Mouse (Mus musculus): ENCODE measurements around the gene Krtap3-2. TPM values are rescaled to one million over a fixed set of nuclear protein-coding genes. Genes with fewer than 3 reads are reported as not detected.

The Krtap3-2 gene
- polyA plus RNA-seq, 1 experiment from 2014 or later = not detected

- no peak overlapping the region for H3K27ac ChIP-seq (ENCODE audit: low read length)
- no peak for ATAC-seq (ENCODE audit: low FRiP score, low TSS enrichment)
These were observed 42.6 kb downstream of the Krtap3-2 start for GRCm38 (mm10) chr11:99514098-99514497.

More at GRCm38 (mm10) chr11:99514098-99514497, 42.6 kb downstream of the Krtap3-2 start:
- Histone ChIP-seq H3K9ac (replicated peaks; ENCODE audit: low read length) (no peak overlapping the region), H3K9me3 (ENCODE audit: low read length) (no peaks in the 10 kb centered on the region), H3K4me2 (replicated peaks; ENCODE audit: low read depth, low read length) (no peak overlapping the region), H3K4me1 (ENCODE audit: insufficient read depth, low read length) (no peaks in the 10 kb centered on the region), H3K36me3 (ENCODE audit: insufficient read depth, low read length) (no peaks in the 10 kb centered on the region), H3K4me3 (ENCODE audit: low read length) (no peak overlapping the region), H3K27me3 (ENCODE audit: insufficient read depth, low read length) (no peaks in the 10 kb centered on the region)
- WGBS = 80% methylated on average over 8 of the region's 8 CpGs

Other genes starting within 250 kb of the Krtap3-2 start
- not detected in 2 replicates for gene Krt25, start 233.9 kb downstream of the Krtap3-2 start, polyA plus RNA-seq (2015; fragmentation: Nextera tagmentation; extraction: Ambion mirVana)
- gene Krt26, start 218.9 kb downstream of the Krtap3-2 start, polyA plus RNA-seq (2015; fragmentation: Nextera tagmentation; extraction: Ambion mirVana) = not detected in 2 replicates
- not detected in 2 replicates for gene Krt27, start 205.7 kb downstream of the Krtap3-2 start, polyA plus RNA-seq (2015; fragmentation: Nextera tagmentation; extraction: Ambion mirVana)
- gene Krt28, start 181.9 kb downstream of the Krtap3-2 start, polyA plus RNA-seq (2015; fragmentation: Nextera tagmentation; extraction: Ambion mirVana) = 0.12 and 0.35 TPM in 2 replicates
- 18.4 and 20.7 TPM in 2 replicates for gene Krt10, start 167.5 kb downstream of the Krtap3-2 start, polyA plus RNA-seq (2015; fragmentation: Nextera tagmentation; extraction: Ambion mirVana)
- 0.09 TPM in 2 replicates for gene Krt12, start 134.6 kb downstream of the Krtap3-2 start, polyA plus RNA-seq (2015; fragmentation: Nextera tagmentation; extraction: Ambion mirVana)
- gene Krt20, start 118.7 kb downstream of the Krtap3-2 start, polyA plus RNA-seq (2015; fragmentation: Nextera tagmentation; extraction: Ambion mirVana) = 1.5 and 1.8 TPM in 2 replicates
- gene Krt23, start 63.7 kb downstream of the Krtap3-2 start, polyA plus RNA-seq (2015; fragmentation: Nextera tagmentation; extraction: Ambion mirVana) = 22.2 and 22.3 TPM in 2 replicates
- 0.21 and 0.60 TPM in 2 replicates for gene Krt39, start 35.5 kb downstream of the Krtap3-2 start, polyA plus RNA-seq (2015; fragmentation: Nextera tagmentation; extraction: Ambion mirVana)
- gene Krt40, start 13.7 kb downstream of the Krtap3-2 start, polyA plus RNA-seq (2015; fragmentation: Nextera tagmentation; extraction: Ambion mirVana) = not detected in 2 replicates
- gene Krtap3-3, start 6.0 kb downstream of the Krtap3-2 start, polyA plus RNA-seq (2015; fragmentation: Nextera tagmentation; extraction: Ambion mirVana) = not detected in 2 replicates
- gene Gm11939, start 2.6 kb upstream of the Krtap3-2 start, polyA plus RNA-seq (2015; fragmentation: Nextera tagmentation; extraction: Ambion mirVana) = not detected in 2 replicates
- gene Krtap3-1, start 9.8 kb upstream of the Krtap3-2 start, polyA plus RNA-seq (2015; fragmentation: Nextera tagmentation; extraction: Ambion mirVana) = not detected in 2 replicates
- not detected in 2 replicates for gene Krtap1-5, start 24.2 kb upstream of the Krtap3-2 start, polyA plus RNA-seq (2015; fragmentation: Nextera tagmentation; extraction: Ambion mirVana)
- not detected in 2 replicates for gene Krtap1-4, start 26.8 kb upstream of the Krtap3-2 start, polyA plus RNA-seq (2015; fragmentation: Nextera tagmentation; extraction: Ambion mirVana)
- not detected in 2 replicates for gene Krtap1-3, start 34.5 kb upstream of the Krtap3-2 start, polyA plus RNA-seq (2015; fragmentation: Nextera tagmentation; extraction: Ambion mirVana)
- not detected in 2 replicates for gene Krtap9-3, start 41.3 kb upstream of the Krtap3-2 start, polyA plus RNA-seq (2015; fragmentation: Nextera tagmentation; extraction: Ambion mirVana)
- not detected in 2 replicates for gene Gm11938, start 46.5 kb upstream of the Krtap3-2 start, polyA plus RNA-seq (2015; fragmentation: Nextera tagmentation; extraction: Ambion mirVana)
- gene Gm11937, start 53.3 kb upstream of the Krtap3-2 start, polyA plus RNA-seq (2015; fragmentation: Nextera tagmentation; extraction: Ambion mirVana) = not detected in 2 replicates
- gene Krtap2-4, start 58.0 kb upstream of the Krtap3-2 start, polyA plus RNA-seq (2015; fragmentation: Nextera tagmentation; extraction: Ambion mirVana) = not detected in 2 replicates
- not detected in 2 replicates for gene Gm11562, start 63.6 kb upstream of the Krtap3-2 start, polyA plus RNA-seq (2015; fragmentation: Nextera tagmentation; extraction: Ambion mirVana)
- gene Krtap4-1, start 71.4 kb upstream of the Krtap3-2 start, polyA plus RNA-seq (2015; fragmentation: Nextera tagmentation; extraction: Ambion mirVana) = not detected in 2 replicates
- not detected in 2 replicates for gene Krtap4-2, start 78.2 kb upstream of the Krtap3-2 start, polyA plus RNA-seq (2015; fragmentation: Nextera tagmentation; extraction: Ambion mirVana)
- not detected in 2 replicates for gene Krtap4-7, start 87.2 kb upstream of the Krtap3-2 start, polyA plus RNA-seq (2015; fragmentation: Nextera tagmentation; extraction: Ambion mirVana)
- gene Gm11555, start 93.4 kb upstream of the Krtap3-2 start, polyA plus RNA-seq (2015; fragmentation: Nextera tagmentation; extraction: Ambion mirVana) = not detected in 2 replicates
- not detected in 2 replicates for gene Gm11563, start 102.1 kb upstream of the Krtap3-2 start, polyA plus RNA-seq (2015; fragmentation: Nextera tagmentation; extraction: Ambion mirVana)
- gene Krtap4-6, start 109.1 kb upstream of the Krtap3-2 start, polyA plus RNA-seq (2015; fragmentation: Nextera tagmentation; extraction: Ambion mirVana) = not detected in 2 replicates
- not detected in 2 replicates for gene Gm14190, start 133.9 kb upstream of the Krtap3-2 start, polyA plus RNA-seq (2015; fragmentation: Nextera tagmentation; extraction: Ambion mirVana)
- not detected in 2 replicates for gene Gm14180, start 177.4 kb upstream of the Krtap3-2 start, polyA plus RNA-seq (2015; fragmentation: Nextera tagmentation; extraction: Ambion mirVana)
- gene Gm11595, start 216.1 kb upstream of the Krtap3-2 start, polyA plus RNA-seq (2015; fragmentation: Nextera tagmentation; extraction: Ambion mirVana) = not detected in 2 replicates
- gene Krtap4-8, start 223.9 kb upstream of the Krtap3-2 start, polyA plus RNA-seq (2015; fragmentation: Nextera tagmentation; extraction: Ambion mirVana) = not detected in 2 replicates
- gene Krtap4-9, start 228.3 kb upstream of the Krtap3-2 start, polyA plus RNA-seq (2015; fragmentation: Nextera tagmentation; extraction: Ambion mirVana) = not detected in 2 replicates
- gene Gm11596, start 236.6 kb upstream of the Krtap3-2 start, polyA plus RNA-seq (2015; fragmentation: Nextera tagmentation; extraction: Ambion mirVana) = not detected in 2 replicates
- gene Gm11569, start 242.1 kb upstream of the Krtap3-2 start, polyA plus RNA-seq (2015; fragmentation: Nextera tagmentation; extraction: Ambion mirVana) = not detected in 2 replicates
- not detected in 2 replicates for gene Gm11554, start 247.6 kb upstream of the Krtap3-2 start, polyA plus RNA-seq (2015; fragmentation: Nextera tagmentation; extraction: Ambion mirVana)

Measured in kidney, embryonic 16.5 days (tissue).